Mouse (Mus musculus): ENCODE data around the gene Kantr. TPM values are rescaled to one million over a fixed set of nuclear protein-coding genes. Genes with fewer than 3 reads are reported as not detected.

The Kantr gene
- polyA plus RNA-seq, 1 experiment from 2014 or later: 9.4 TPM

Other genes starting within 250 kb of the Kantr start
- gene Iqsec2, start 183.2 kb downstream of the Kantr start, polyA plus RNA-seq (2014; fragmentation: Nextera tagmentation; extraction: Ambion mirVana): 0.86 and 1.8 TPM in 2 replicates
- 40.6 and 40.8 TPM in 2 replicates for gene Kdm5c, start 94.5 kb downstream of the Kantr start, polyA plus RNA-seq (2014; fragmentation: Nextera tagmentation; extraction: Ambion mirVana)
- 14.6 and 16.1 TPM in 2 replicates for gene Tspyl2, start 14.9 kb upstream of the Kantr start, polyA plus RNA-seq (2014; fragmentation: Nextera tagmentation; extraction: Ambion mirVana)
- 1.0 and 1.4 TPM in 2 replicates for gene Gpr173, start 41.2 kb upstream of the Kantr start, polyA plus RNA-seq (2014; fragmentation: Nextera tagmentation; extraction: Ambion mirVana)
- gene Cldn34a, start 235.8 kb upstream of the Kantr start, polyA plus RNA-seq (2014; fragmentation: Nextera tagmentation; extraction: Ambion mirVana): not detected in 2 replicates

Data from liver, embryonic 11.5 days (tissue).